ENCODE assay signal across 12 mouse cellular contexts in genomic region chr6:134556185-134556950, GRCm38 (mm10). TPM values are rescaled to one million over a fixed set of nuclear protein-coding genes. Genes with fewer than 3 reads are reported as not detected.
A peak's percentile ranks its signal among the peaks of the same experiment; 100 is the strongest.
DNase-seq lines count a peak whose midpoint lies in the region; ATAC-seq and TF ChIP-seq lines count a peak whose summit lies in the region.
"Had no signal": no experiment of that assay in that cellular context is flagged by ENCODE, and none has a peak within 500 bp of the region (broad histone marks: within the 10 kb centered on the region; RNA-seq: fewer than 3 reads in every experiment).

No protein-coding gene starts in this region.

- WGBS in kidney, adult 2 months: 33% methylated on average over 7 of the region's 7 CpGs

- H3K4me1 ChIP-seq in kidney, adult 2 months (ENCODE audit: control insufficient read depth, insufficient read depth, low read length): peaks cover 28% of the 10 kb centered on the region

- TF ChIP-seq CTCF in kidney, adult 2 months (conservative IDR thresholded peaks at IDR 0.05; ENCODE audit: insufficient read depth, insufficient read length, low read depth, low read length): no peak

- H3K27ac ChIP-seq in kidney, adult 2 months (ENCODE audit: insufficient read depth, low read depth, low read length): peak overlapping the region; percentile 31; the same call in 1 of the 2 replicates
- H3K27ac ChIP-seq: liver, embryonic 13.5 days had no signal

- TF ChIP-seq POLR2A in kidney, adult 2 months (IDR thresholded peaks at IDR 0.05; ENCODE audit: low read depth, low read length): no peak

- no peaks in the 10 kb centered on the region for H3K36me3 ChIP-seq in kidney, adult 2 months (ENCODE audit: control insufficient read depth, insufficient read depth, low read length)
- H3K36me3 ChIP-seq: liver, embryonic 13.5 days had no signal

- peak; percentile 20 to 23; a peak in 2 of 4 replicates for ATAC-seq in hematopoietic stem cell, adult 5-6 weeks (replicated peaks in 1 of 2; ENCODE audit: insufficient read depth in 1 of 2, low FRiP score in 2 of 2, low TSS enrichment in 1 of 2, low read depth in 1 of 2, poor library complexity in 2 of 2, severe bottlenecking in 2 of 2)
- ATAC-seq: activated CD4-positive, CD25-positive, alpha-beta regulatory T cell, adult 4 months had no signal

- H3K4me3 ChIP-seq in kidney, adult 2 months (ENCODE audit: insufficient read depth, low read depth, low read length): no peak overlapping the region
- H3K4me3 ChIP-seq: liver, embryonic 13.5 days; myocyte had no signal

- H3K27me3 ChIP-seq in kidney, adult 2 months (replicated peaks; ENCODE audit: control insufficient read depth, insufficient read depth, low read length): no peaks in the 10 kb centered on the region
- H3K27me3 ChIP-seq: liver, embryonic 13.5 days had no signal

- DNase-seq in kidney, adult 2 months: peak; percentile 46
- DNase-seq in kidney, postnatal 4 days: no peak
- peak; percentile 11 for DNase-seq in urinary bladder, postnatal 14 days (ENCODE audit: low spot score)
- DNase-seq in urinary bladder, postnatal 25 days (ENCODE audit: low spot score): no peak
- no peak for DNase-seq in right cerebral cortex, adult 18-20 months
- DNase-seq in testis, postnatal 14 days (ENCODE audit: low spot score): no peak
- DNase-seq: cerebellum, postnatal 25 days; liver, embryonic 13.5 days; thymus, postnatal 14 days had no signal

RNA-seq across cellular contexts. Expression of gene Lrp6, which starts 10.4 kb away (rescaled TPM):
- 39.6 and 46.0 TPM in 2 replicates for polyA plus RNA-seq in kidney, adult 2 months (2012; rRNA removed)
- 72.1 and 75.6 TPM in 2 replicates for total RNA-seq in hematopoietic stem cell, adult 5-6 weeks (2017)

Comparison
In these comparisons a context has a peak if more than half of its experiments do, and no peak if none do; other contexts are left out.
1. DNase-seq: peak in kidney, adult 2 months (single experiment) and urinary bladder, postnatal 14 days (single experiment); none in kidney, postnatal 4 days (0 of 2), urinary bladder, postnatal 25 days (single experiment), right cerebral cortex, adult 18-20 months (single experiment) and testis, postnatal 14 days (single experiment).